Mouse (Mus musculus): ENCODE data around the gene Ly6g5b. TPM values are rescaled to one million over a fixed set of nuclear protein-coding genes. Genes with fewer than 3 reads are reported as not detected.
"Not testable (repeated sequence)": the region's sequence is repeated elsewhere in the genome, so short reads cannot be mapped to it uniquely, and the experiment has no call there.

Ly6g5b gene
- total RNA-seq, 2 experiments from 2014 or later = 0.52 to 0.62 TPM

DNA sequence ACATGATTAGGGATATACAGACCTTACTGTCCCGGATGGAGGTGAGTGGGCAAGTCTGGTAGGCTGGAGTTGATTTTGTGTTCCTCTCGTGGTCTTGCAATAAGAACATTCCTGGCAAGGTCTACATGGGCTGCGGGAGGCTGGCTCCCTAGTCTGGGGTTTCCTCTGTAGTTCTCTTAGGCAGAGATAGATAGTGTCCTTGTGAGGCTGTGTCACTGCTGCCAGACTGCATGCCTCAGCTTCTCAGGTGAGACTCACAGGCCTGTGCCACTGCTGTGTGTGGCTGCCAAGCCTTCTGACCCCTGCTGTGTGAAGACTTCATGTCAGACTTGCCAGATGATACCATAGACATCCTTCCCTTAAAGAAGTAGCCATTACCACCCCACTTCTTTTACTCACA lies 24.0 kb upstream of the Ly6g5b start:
- DNase-seq = no peak

DNA sequence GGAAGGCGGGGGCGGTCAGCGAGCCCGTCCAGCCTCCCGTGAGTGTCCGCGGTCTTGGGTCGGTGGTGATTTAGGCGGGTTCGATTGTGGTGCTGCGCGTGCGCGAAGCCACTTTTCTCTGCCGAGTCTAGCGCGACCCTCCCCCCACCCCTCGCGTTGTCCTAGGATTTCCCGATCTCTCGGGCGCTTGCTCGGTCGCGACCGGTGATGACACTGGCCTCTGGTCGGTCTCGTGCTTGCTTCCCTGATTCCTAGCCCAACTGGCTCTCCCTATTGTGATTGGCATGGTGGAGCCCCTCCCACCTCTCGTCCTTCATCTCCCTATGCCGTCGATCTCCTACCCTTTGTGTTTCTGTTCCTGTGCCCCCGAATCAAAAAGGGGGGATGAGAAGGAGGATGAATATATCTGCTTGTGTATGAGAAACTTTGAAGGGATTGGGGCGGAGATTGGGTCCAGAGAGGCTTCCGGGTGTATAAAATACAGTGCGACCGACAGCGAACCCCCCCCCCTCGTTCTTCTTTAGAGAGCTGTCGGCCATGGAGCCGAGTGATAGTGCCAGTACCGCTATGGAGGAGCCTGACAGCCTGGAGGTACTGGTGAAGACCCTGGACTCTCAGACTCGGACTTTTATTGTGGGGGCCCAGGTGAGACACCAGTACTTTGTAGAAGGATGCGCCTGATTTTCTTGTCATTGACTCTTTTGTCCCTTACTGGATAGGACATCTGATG lies 20.5 kb upstream of the Ly6g5b start:
- DNase-seq = no peak

DNA sequence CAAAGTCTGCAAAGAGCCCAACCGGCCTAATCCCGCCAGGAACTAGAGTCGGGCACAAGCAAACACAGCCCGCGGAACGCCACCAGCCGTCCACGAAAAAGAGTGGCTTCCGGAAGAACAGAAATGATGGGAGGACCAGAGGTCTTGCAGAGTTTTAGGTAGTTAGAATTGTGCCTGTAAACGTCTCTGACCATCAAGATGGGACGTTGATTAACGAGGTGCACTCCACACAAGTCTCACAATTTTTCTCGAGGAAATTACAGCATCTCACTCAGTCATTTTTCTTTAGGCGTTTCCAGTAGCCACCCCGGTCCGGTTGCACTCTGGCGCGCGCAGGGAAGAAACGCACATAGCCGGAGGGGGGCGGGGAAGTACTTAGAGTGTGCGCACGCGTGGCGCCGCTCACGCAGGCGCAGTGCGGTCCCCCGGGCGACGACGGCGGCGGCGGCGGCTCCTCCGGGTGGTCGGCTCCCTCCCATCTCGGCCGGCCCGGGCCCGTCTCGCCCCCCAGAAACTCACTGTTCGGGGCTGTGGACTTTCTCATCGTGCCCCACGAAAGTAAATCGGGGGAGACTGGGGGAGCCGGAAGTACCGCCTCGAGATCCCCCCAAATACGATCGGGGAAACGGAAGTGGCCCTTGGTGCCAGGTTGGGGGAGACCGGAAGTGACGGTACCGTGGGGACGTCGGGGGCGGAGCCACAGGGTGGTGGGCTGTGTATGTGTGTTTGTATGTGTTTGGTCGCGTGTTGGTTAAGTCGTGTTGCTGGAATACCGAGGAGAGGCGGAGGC lies 19.8 kb upstream of the Ly6g5b start, which contains the start of gene Bag6:
TSS of gene Bag6 (plus strand) at position 378 of the 790 bp plus-strand sequence.
- DNase-seq = peak; percentile 95

- no peak for DNase-seq
These were observed 18.3 kb upstream of the Ly6g5b start for GRCm38 (mm10) chr17:35133517-35133916.

DNA sequence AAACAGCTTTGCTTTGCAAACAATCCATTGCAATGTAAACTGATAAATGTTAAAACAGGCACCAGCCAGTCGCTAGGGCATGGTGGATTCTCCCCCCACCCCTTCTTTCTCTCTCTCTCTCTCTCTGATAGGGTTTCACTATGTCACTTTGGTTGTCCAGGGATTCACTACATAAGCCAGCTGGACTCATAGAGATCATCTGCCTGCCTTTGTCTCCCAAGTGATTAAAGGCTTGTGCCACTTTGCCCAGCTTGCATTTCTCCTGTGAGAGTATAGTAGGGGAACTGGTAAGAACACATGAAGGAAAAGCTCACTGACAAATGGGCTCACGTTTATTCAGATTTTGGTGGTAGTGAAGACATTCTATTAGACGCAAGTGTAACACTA lies 16.9 kb upstream of the Ly6g5b start:
- DNase-seq = no peak

DNA sequence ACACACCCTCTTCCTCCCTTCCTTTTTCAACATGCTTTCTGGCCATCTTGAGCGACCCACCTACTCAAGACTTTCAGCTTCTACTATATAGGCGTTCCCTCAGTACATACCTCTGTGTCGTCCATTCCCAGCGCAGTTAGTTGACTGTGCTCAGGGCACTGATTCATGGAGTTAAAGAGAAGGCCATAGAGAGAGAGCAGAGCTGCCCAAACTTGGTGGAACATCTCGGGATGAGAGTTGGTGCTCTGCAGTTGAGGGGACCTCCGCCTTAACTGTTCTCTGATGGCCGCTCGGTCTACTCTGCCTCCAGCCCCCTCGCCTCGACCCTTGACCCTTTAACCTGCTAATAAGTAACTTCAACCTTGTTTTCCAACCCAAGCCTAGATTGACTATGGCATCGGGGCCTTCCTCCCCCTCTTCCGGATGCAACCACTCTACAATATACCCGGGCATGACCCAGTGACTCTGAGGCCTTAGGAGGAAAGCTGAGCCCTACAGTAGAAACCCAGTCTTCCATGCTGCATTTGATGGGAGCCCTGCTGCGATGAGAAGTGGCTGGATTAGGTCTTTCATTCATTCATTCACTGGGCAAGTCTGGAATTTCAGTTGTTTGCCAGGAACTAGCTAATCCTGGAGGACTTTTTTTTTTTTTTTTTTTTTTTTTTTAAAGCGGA lies 16.4 kb upstream of the Ly6g5b start, which contains the start of gene Apom:
TSS of gene Apom (minus strand) at position 551 of the 674 bp plus-strand sequence.
- no peak for DNase-seq

DNA sequence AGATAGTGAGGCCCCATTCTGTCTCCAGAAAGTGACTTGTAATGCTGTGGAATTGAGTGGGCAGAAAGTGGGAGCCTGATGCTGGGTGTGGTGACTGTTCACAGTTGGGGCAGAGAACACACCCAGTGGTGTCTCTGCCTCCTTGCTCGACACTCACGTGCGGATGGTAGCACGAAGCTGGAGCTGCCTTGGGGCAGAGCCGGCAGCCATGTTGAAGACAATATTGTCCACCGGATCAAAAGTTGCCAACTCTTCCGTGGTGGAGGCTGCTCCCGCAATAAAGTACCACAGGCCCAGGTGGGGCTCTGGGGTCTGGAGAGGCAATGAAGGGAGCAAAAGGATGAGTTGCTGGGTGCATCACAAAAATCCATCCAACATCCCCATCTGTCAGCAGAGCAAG lies 15.8 kb upstream of the Ly6g5b start:
- no peak for DNase-seq

- DNase-seq = no peak
These were observed 13.8 kb upstream of the Ly6g5b start for GRCm38 (mm10) chr17:35128996-35129395.

DNA sequence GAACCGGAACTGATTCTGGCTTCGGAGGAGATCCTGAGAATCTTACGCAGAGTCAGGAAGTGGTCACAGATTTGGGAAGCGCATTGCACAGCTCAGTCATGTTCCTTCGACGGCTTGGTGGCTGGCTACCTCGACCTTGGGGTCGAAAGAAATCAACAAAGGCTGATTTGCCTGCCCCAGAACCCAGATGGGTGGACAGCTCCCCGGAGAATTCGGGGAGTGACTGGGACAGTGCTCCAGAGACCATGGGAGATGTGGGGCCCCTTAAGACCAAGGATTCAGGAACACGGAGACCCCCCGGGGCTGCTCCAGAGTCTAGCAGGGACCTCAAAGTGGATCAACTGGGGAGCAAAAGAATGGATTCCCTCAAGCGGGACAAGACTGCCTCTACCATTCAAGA lies 11.8 kb upstream of the Ly6g5b start:
- DNase-seq = no peak

- DNase-seq = peak; percentile 81
These were observed 11.0 kb upstream of the Ly6g5b start, which contains the start of gene D17H6S53E for GRCm38 (mm10) chr17:35126206-35126611. Gene D17H6S53E (plus strand): TSS chr17:35126373.

DNA sequence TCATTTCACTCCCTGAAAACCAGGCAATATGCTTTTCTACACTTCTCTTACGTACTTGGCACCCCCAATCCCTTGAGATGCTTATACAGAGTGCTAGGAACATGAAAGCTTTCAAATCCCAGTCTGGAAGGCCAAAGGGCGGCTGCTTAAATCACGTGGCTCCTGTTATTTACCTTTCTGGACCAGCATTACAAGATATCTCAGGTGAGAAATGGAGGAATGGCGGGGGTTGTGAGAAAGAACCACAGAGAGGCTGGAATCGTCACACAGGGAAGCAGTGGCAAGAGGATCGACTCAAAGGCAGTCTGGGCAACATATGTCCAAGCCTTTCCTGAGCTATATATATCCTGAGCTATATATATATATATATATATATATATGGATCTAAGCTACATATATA lies 10.3 kb upstream of the Ly6g5b start:
- no peak for DNase-seq

DNA sequence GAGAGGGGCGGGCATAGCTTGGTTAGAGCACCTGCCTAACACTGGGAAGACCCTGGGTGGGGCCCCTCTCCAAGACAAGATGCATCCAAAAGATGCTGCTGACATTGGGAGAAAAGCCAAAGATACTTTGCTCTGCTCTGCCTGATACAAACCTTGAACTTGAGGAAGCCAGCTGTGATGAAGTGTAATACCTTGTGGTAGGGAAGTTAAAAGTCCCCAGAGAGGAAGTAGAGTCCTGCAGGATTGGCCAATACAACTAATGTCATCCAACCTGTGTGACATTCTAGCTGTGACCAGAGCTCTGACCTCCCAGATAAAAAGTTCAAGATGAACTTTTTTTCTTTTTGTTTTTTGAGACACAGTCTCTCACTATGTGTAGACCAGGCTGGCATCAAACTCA lies 9.9 kb upstream of the Ly6g5b start:
- DNase-seq = no peak

GRCm38 (mm10) chr17:35124261-35124896 lies 9.2 kb upstream of the Ly6g5b start:
- not testable (repeated sequence) for DNase-seq

DNA sequence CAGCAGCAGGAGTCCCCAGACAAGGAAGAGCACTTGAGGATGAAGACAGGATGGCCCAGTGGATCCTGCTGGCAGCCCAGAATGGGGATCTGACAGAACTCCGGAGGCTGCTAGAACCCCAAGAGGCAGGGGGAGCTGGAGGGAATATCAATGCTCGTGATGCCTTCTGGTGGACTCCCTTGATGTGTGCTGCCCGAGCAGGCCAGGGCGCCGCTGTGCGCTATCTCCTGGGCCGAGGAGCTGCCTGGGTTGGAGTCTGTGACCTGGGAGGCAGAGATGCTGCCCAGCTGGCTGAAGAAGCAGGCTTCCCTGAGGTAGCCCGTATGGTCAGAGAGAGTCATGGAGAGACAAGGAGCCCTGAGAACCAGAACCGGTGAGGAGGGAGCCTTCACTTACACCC lies 8.1 kb upstream of the Ly6g5b start:
- not testable (repeated sequence) for DNase-seq

DNA sequence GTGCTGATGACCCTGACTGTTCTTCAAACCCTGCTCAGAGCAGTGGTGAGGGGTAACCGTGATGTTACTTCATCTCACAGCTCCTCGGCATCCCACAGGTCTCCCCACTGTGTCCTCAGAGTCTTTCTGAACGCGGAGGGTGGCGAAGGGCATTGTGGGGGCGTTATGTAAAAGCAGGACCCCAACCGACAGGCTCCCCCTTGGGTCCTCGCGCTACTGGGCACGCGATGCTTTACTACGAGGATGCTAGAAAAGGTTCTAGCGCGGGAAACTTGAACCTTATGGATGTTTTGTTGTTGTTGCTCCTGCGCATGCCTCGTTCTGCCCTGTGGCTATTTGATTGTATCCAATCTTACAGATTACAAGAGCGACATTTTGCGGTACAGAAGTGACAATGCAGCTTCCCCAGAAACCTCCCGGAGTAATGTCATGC lies 6.7 kb upstream of the Ly6g5b start, which contains the start of gene Csnk2b:
TSS of gene Csnk2b (minus strand) at position 183 of the 433 bp plus-strand sequence.
- DNase-seq = peak; percentile 55

DNA sequence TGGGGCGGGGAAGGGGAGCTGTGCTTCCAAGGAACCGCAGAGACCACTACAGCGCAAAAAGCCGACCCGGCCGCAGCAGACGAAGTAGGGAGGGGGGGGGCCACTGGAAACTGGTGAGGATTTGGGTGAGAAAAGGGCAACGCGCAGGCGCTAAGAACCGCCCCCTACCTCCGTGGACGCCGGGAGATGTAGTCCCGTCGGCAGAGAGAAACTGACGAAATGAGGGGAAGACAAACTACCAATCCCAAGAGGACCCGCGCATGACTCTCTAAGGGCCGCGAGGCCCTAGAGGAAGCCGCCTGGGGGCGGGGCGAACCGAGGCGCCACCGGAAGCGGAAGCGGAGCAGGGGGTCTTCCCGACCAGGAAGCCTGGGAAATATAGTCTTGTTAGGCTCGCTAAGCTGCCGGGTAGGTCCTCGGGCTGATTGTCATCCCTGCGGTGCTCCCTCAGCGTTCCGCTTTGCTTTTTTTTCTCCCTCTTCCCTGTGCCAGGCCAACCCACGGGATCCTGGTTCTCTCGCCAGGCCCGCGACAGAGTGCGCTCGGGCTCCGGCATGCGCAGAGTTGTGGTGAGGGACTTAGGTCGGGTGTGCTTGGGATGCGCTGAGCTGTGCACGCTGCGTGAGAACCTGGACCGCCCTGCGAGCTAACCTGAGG lies 6.0 kb upstream of the Ly6g5b start, which contains the start of gene Gpank1:
TSS of gene Gpank1 (plus strand) at position 313 of the 657 bp plus-strand sequence.
- peak; percentile 99 for DNase-seq

- DNase-seq = no peak
These were observed 5.5 kb upstream of the Ly6g5b start for GRCm38 (mm10) chr17:35120745-35121142.

GRCm38 (mm10) chr17:35111774-35112173 lies 3.5 kb downstream of the Ly6g5b start:
- no peak for DNase-seq

GRCm38 (mm10) chr17:35108097-35108496 lies 7.1 kb downstream of the Ly6g5b start, which contains the start of gene Ly6g5c:
Gene Ly6g5c (plus strand): TSS chr17:35108279.
- no peak for DNase-seq

GRCm38 (mm10) chr17:35106522-35106921 lies 8.7 kb downstream of the Ly6g5b start:
- DNase-seq = no peak

- peak; percentile 49 for DNase-seq
These were observed 9.4 kb downstream of the Ly6g5b start for GRCm38 (mm10) chr17:35105740-35106389.

All from heart, postnatal 4 days (tissue).